Mouse (Mus musculus): Measurements from ENCODE around the gene Prep.

- TF ChIP-seq POLR2A (IDR thresholded peaks at IDR 0.05; ENCODE audit: low read depth, low read length) = no peak
- no peak for TF ChIP-seq CTCF (IDR thresholded peaks at IDR 0.05; ENCODE audit: extremely low read depth, insufficient read depth, insufficient read length, insufficient replicate concordance)
These were observed 18.3 kb downstream of the Prep start for GRCm38 (mm10) chr10:45085315-45085714.

All from spleen, adult 2 months (tissue).